Mouse (Mus musculus) thymus, adult 18-20 months (tissue): ENCODE measurements around the gene Ndufa8.

Source experiments
- DNase-seq, 2 experiments: peaks; one replicate each; pipeline ENCODE4 v3.0.0; 2022; ENCODE audit warnings: mixed read lengths in 2 of 2

Gene Ndufa8

GRCm38 (mm10) chr2:36040872-36041271 lies 8.3 kb downstream of the Ndufa8 start:
- DNase-seq: no peak

GRCm38 (mm10) chr2:36039297-36039985 lies 9.8 kb downstream of the Ndufa8 start:
- DNase-seq: no peak

DNA sequence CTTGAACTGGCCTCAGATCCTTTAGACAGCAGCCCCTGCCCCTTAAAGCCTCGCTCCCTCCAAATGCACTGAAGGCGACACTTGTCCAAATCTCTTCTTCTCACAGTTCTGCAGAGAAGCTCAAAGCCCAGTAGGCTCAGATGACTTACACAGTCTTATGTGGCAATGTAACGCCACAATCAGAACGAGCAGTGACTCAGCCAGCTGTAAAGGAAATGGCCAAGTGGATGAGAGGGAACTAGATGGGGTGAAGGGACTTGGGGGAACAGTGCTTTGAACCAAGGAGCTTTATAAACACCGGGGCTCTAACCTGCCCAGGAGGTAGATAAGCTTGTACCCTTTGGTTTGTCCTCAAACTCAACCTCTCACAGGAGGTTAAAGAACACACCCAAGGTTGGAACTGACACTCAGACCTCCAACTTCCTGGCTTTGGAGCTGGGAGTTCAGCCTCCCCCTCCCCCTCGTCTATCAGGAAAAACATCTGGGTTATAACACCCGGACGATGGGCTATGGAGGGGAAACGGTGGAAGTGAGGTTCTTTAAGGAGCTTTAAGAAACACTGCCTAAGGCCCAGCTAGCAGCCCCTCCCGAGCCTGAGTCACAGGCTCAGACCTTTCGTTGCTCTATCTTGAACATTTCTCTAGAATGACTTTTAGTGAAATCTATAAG lies 13.7 kb downstream of the Ndufa8 start:
- DNase-seq: no peak

- no peak for DNase-seq
Observed at GRCm38 (mm10) chr2:36034898-36035297, 14.3 kb downstream of the Ndufa8 start.

DNA sequence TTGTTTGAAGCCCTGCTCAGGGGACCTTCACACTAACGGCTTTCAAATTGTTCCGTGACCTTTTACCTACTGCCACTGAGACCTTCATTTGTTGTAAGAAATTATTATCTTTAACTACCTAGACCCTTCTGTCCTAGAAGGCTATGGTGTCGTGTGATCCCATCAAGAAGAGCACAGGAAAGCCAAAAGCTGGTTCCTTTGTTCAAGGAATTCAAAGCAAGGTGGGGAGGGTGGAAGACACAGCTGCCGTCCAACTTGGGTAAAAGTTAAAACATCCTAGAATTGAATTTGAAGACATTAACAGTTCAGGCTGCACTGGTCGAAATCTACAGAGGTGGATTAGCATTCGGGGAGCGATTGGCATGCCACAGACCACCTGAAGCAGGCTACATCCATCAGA lies 15.2 kb downstream of the Ndufa8 start:
- DNase-seq: no peak

GRCm38 (mm10) chr2:36032884-36033283 lies 16.3 kb downstream of the Ndufa8 start:
- no peak for DNase-seq

DNA sequence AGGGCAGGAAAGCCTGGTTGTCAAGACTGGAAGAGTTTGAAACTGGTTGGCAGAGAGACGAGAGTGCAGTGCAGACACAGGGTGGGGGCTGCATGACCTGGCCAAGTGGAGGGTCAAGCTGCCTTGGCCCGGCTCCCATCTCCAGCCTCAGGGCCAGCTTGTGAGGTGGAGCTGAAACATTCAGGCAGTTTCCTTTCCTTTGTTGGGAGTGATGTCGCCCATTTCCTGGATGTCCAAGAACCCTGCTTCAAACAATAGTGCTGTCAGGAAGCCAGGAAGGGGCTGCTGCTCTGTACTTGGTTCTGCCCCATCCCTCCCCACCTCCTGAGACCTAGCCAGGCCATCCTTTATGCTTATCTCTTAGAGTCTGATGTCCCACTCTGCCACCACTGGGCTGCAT lies 25.9 kb downstream of the Ndufa8 start:
- DNase-seq: no peak

DNA sequence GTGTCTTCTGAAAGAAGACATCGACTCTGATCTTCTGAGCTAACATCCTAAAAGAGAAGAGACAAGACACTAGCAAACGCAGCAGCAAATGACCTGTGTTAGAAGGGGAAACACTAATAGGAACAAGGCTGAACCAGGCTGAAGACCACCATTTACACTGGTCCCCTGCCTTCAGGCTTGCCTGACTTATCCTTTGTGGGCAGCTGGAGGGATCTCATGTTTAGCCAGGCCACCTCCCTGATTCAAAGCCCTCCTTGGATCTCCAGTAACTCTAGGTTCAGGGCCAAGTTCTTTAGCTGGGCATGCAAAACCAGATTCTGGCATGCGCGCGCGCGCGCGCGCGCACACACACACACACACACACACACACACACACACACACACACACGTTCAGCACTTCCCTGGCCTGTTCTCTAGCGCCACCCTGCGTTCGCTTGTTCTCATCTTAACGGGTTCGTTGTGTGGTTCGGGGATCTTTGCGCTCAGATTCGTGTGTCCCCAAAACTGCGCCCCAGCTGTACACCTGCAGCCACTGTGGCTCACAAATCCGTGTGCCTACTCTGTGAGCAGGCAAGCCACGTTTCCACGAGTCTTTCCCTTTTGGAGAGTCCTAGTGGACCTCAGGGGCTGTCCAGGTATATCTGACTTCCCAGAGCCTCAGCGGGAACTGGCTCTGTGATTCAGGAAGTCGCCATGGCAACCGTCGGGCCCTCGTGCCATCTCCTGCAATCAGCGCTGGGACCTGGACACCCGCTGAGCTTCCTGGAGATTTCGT lies 27.6 kb downstream of the Ndufa8 start:
- DNase-seq: peak in 1 of 2 experiments; percentile 9

- DNase-seq: no peak
Observed at GRCm38 (mm10) chr2:36013010-36013409, 36.2 kb downstream of the Ndufa8 start.

- DNase-seq: no peak
Observed at GRCm38 (mm10) chr2:36011331-36011825, 37.8 kb downstream of the Ndufa8 start.

DNA sequence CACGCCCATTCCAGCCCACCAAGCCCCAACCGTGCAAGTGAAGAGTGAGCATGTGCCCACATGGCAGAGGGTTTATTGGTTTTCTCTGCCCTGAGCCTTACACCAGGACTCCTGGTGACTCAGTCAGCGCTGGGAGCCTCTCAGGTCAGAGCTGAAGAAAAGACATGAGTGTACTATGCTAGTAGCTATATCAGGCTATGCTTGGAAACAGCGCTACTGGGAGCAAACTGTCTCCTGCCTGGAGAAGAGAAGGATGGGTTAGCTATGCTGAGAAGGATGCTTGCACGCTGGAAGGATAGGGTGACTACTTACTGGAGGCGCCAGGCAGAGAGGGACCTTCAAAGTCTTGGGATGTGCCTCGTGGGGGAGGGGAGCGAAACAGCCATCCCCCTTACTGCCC lies 38.6 kb downstream of the Ndufa8 start:
- DNase-seq: no peak

DNA sequence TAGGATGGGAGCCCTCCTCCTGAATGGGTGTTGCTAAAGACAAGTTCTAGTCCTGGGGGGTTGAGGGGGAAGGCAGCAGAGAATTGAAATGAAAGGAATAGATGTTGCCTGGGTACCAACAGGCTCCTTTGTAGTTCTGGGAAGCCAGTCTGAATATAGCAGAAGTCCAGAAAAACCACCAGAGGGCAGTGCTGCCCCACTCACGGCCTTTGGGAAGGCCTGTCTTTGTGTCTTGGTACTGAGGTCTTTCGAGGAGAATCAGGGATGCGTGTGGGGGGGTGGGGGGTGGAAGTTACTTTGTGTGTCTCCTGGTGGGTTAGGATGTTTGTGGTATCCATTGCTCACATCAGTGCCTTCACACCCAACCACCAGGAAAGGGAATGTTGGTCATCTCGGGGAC lies 39.8 kb downstream of the Ndufa8 start:
- peak; percentile 9 to 11 for DNase-seq

- DNase-seq: no peak
Observed at GRCm38 (mm10) chr2:36008071-36008470, 41.1 kb downstream of the Ndufa8 start.

DNA sequence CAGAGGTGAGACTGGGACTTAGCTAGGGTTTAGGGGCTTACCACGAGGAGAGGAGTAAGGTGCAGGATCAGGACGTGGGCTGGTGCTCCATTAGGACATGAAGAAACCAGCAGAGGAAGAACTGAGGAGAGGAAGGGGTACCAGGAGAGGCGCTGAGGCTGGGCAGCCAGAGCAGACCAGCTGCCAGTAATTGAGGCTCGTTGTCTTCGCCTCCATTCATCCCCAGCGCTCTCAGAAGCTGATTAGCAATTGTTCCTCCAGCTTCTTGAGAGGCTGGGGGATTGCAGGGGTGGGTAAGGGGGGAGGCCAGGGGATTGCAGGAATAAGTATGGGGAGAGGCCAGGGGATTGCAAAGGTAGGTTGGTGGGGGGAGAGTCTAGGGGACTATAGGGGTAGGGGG lies 47.0 kb downstream of the Ndufa8 start:
- no peak for DNase-seq

DNA sequence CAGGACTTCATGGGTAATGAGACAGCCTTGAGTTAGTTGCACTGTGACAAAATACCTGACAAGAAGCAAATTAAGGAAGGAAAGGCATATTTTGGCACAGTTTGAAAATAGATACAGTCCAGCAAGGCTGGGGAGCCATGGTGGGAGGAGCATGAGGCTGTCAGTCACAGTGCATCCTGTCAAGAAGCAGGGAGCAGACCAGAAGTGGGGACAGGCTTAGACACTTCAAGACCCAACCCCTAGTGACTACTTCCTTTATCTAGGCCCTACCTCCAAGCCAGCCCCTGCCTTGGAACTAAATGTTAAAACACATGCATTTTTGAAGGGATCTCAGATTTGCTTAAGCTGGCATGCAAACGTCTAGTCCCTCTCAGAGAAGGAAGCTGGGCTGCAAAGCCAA lies 48.8 kb downstream of the Ndufa8 start:
- no peak for DNase-seq

GRCm38 (mm10) chr2:35999212-35999611 lies 50.0 kb downstream of the Ndufa8 start:
- DNase-seq: no peak

DNA sequence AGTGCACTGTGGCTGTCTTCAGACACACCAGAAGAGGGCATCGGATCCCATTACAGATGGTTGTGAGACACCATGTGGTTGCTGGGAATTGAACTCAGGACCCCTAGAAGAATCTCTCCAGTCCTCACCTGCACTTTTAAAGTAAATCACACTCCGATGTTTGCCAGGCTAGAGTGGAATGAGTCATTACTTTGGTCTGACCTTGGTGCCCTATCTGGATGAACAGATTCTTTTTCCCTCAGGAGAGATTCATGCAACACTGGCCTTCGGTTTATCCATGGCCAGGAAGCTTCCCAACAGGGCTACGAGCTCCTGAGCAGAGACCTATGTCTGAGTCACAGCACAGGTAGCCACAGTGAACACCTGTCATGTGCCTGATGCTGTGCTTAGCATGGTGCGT lies 50.8 kb downstream of the Ndufa8 start:
- DNase-seq: no peak

DNA sequence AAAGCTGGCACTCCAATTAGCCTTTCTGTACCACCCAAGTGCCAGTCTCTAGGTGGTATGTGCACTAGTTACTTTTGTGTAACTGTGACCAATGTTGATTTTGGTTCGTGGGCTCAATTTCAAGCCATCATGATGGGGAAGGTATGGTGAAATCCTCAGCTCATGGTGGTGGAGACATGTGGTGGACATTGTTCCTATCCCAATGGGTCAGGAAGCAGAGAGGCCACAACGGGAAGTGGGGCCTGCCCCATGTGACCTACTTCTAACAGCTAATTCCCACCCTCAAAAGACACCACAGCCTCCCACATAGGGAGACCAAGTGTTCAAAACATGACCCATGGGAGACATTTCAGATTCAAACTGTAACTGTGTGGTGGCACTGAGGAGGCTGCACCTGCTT lies 52.5 kb downstream of the Ndufa8 start:
- DNase-seq: no peak

GRCm38 (mm10) chr2:35994303-35994702 lies 54.9 kb downstream of the Ndufa8 start:
- DNase-seq: no peak

DNA sequence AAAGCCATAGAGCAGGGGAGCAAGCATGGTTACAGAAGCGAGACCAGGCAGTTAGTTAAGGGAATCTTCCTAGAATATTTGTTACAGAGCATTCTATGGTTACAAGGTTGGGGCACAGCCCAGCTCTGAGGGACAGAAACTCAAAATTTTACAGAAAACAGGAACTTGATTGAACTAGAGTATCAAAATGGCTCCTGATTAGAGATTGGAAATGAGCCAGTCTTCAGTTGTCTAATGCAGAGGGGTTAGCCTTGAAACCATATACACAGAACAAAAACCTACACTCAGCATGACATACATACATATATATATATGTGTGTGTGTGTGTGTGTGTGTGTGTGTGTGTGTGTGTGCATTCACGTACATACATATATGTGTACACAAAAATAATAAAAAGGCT lies 55.7 kb downstream of the Ndufa8 start:
- DNase-seq: no peak

DNA sequence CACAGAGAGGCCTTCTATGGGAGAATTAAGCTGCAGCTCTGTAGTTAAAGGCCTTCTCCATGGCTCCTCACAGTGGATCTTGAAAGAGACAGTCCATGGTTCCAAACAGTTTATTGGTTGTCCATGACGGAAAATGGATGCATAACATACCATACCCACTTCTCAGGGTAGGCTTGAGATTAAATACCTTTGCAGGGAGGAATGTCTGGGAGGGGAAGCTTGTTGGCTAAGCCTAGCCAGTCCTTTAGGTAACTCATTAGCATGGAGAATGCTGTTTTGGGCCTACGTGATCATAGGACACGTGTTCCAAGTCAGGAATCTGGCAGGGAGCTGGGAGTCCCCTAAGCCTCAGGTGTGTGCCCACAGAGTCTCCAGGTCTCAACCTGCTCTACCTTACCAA lies 56.9 kb downstream of the Ndufa8 start:
- no peak for DNase-seq
